Mouse (Mus musculus) lung, embryonic 16.5 days (tissue): ENCODE measurements around the gene Rgs19. TPM values are rescaled to one million over a fixed set of nuclear protein-coding genes. Genes with fewer than 3 reads are reported as not detected.

Experiments
- ATAC-seq: fragments of 200-750 bp; cut with Nextera tagmentation; 2 replicates; pipeline ENCODE4 v1.8.0; 2017; ENCODE audit warnings: low read depth, mild to moderate bottlenecking, moderate library complexity
- H3K27ac ChIP-seq: fragments of 300-500 bp; sonication (generic); 2 replicates; pipeline ENCODE4 v1.5.1; 2014; ENCODE audit warnings: mild to moderate bottlenecking, control low read depth, low read length
- H3K27me3 ChIP-seq: fragments of 300-500 bp; sonication (generic); 2 replicates; pipeline ENCODE4 v1.6.1; 2014; ENCODE audit warnings: low read depth, low read length, mixed read lengths; ENCODE audit not compliant: control insufficient read depth, insufficient read depth
- H3K36me3 ChIP-seq: fragments of 300-500 bp; sonication (generic); 2 replicates; pipeline ENCODE4 v1.6.1; 2014; ENCODE audit warnings: low read length; ENCODE audit not compliant: control insufficient read depth, insufficient read depth
- H3K4me1 ChIP-seq: fragments of 300-500 bp; sonication (generic); replicated peaks from 2 replicates; pipeline ENCODE4 v1.6.1; 2014; ENCODE audit warnings: low read length, mixed read lengths; ENCODE audit not compliant: control insufficient read depth, insufficient read depth
- H3K4me2 ChIP-seq: fragments of 300-500 bp; sonication (generic); 2 replicates; pipeline ENCODE4 v1.6.1; 2014; ENCODE audit warnings: low read depth, low read length, control low read depth
- H3K4me3 ChIP-seq: fragments of 300-500 bp; sonication (generic); 2 replicates; pipeline ENCODE4 v1.5.1; 2014; ENCODE audit warnings: mild to moderate bottlenecking, low read length, control low read depth
- H3K9ac ChIP-seq: fragments of 300-500 bp; sonication (generic); 2 replicates; pipeline ENCODE4 v1.6.1; 2014; ENCODE audit warnings: low read length, control low read depth
- H3K9me3 ChIP-seq: fragments of 300-500 bp; sonication (generic); 2 replicates; pipeline ENCODE4 v1.6.1; 2016; ENCODE audit warnings: low read length; ENCODE audit not compliant: control insufficient read depth
- WGBS: fragments of 180-500 bp; shearing (Covaris S2); extraction: QIAGEN DNeasy Blood & Tissue Kit; methylation state at CpG from one replicate; pipeline ENCODE4 v1.1.7; 2014; 5-methylcytosine and 5-hydroxymethylcytosine counted together
- polyA plus RNA-seq: library from polyadenylated mRNA; unstranded; fragments of >200 nt; fragmentation: Nextera tagmentation; extraction: Ambion mirVana; gene quantifications from 2 replicates; pipeline ENCODE4 v1.2.1, GENCODE M21; 2015

The Rgs19 gene
- polyA plus RNA-seq, 1 experiment from 2014 or later = 63.4 TPM

DNA sequence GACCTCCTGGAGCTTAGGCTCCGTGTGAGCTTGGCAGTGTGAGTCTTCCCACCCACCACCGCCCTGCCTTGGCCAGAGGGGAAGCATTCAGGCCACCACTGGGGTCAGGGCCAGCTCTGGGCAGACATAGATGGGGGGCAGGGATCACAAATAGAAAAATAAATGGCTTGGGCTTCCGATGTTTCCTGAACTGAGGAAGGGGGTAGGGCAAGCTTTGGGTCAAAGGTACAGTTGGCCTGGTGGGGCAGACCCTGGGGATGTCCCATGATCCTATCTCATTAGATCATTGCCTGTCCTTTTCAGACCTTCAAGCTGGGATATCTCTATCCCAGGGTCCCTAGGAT lies 16.1 kb downstream of the Rgs19 start:
- Histone ChIP-seq H3K27me3 (peaks cover 4% of the 10 kb centered on the region), H3K9ac (no peak overlapping the region), H3K4me2 (no peak overlapping the region), H3K27ac (peak overlapping the region; percentile 82), H3K9me3 (no peaks in the 10 kb centered on the region), H3K4me3 (no peak overlapping the region), H3K36me3 (no peaks in the 10 kb centered on the region), H3K4me1 (peaks cover 28% of the 10 kb centered on the region)
- ATAC-seq = peak; percentile 27; the same call in 1 of the 2 replicates
- WGBS = 46% methylated on average over 3 of the region's 3 CpGs

GRCm38 (mm10) chr2:181677096-181677754 lies 16.6 kb downstream of the Rgs19 start:
- H3K4me3 ChIP-seq = no peak overlapping the region
- no peaks in the 10 kb centered on the region for H3K9me3 ChIP-seq
- peak; percentile 24; the same call in 1 of the 2 replicates for ATAC-seq
- no peak overlapping the region for H3K4me2 ChIP-seq
- no peak overlapping the region; the same call in 1 of the 2 replicates for H3K9ac ChIP-seq
- H3K27ac ChIP-seq = peak overlapping the region; percentile 82
- H3K27me3 ChIP-seq = peaks cover 9% of the 10 kb centered on the region
- peaks cover 28% of the 10 kb centered on the region for H3K4me1 ChIP-seq
- 62% methylated on average over 5 of the region's 5 CpGs for WGBS
- no peaks in the 10 kb centered on the region for H3K36me3 ChIP-seq

- no peak overlapping the region for H3K9ac ChIP-seq
- H3K9me3 ChIP-seq = no peaks in the 10 kb centered on the region
- H3K4me1 ChIP-seq = peaks cover 28% of the 10 kb centered on the region
- H3K4me3 ChIP-seq = no peak overlapping the region
- peaks cover 17% of the 10 kb centered on the region for H3K27me3 ChIP-seq
- ATAC-seq = no peak
- H3K4me2 ChIP-seq = no peak overlapping the region
- 63% methylated on average over 2 of the region's 2 CpGs for whole genome bisulfite sequencing
- peak overlapping the region; percentile 82 for H3K27ac ChIP-seq
- H3K36me3 ChIP-seq = no peaks in the 10 kb centered on the region
Observed at GRCm38 (mm10) chr2:181676424-181676823, 17.4 kb downstream of the Rgs19 start.

- Histone ChIP-seq H3K27me3 (peaks cover 26% of the 10 kb centered on the region), H3K4me1 (peaks cover 25% of the 10 kb centered on the region; the same call in 1 of the 2 replicates), H3K9me3 (no peaks in the 10 kb centered on the region), H3K36me3 (no peaks in the 10 kb centered on the region), H3K4me2 (peak overlapping the region; percentile 59), H3K4me3 (peak overlapping the region; percentile 28), H3K27ac (peak overlapping the region; percentile 82), H3K9ac (peak overlapping the region; percentile 49)
- peak; percentile 55 for ATAC-seq
- 3% methylated on average over 14 of the region's 14 CpGs for WGBS
Observed at GRCm38 (mm10) chr2:181675454-181675853, 18.3 kb downstream of the Rgs19 start.

DNA sequence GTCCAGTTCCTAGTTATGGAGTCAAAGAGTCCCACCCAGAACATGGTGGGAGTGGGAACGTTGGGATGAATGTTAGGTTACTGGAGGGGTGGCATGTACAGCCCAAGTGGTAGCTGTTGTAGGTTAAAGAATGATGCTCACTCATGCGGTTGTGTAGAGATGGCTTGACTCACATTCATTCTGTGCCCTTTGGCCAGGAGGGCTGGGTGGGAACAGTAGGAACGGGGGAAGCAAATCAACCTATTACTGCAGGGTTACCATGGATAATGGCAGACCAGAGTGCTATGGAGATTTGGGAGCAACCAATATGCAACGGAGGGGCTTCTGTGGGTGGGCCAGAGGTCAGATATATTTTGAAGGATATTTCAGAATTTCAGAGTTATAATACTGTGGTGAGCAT lies 18.8 kb downstream of the Rgs19 start:
- Histone ChIP-seq H3K9me3 (no peaks in the 10 kb centered on the region), H3K27me3 (peaks cover 32% of the 10 kb centered on the region), H3K4me2 (no peak overlapping the region; the same call in 1 of the 2 replicates), H3K27ac (peak overlapping the region; percentile 44), H3K4me1 (peaks cover 26% of the 10 kb centered on the region; the same call in 1 of the 2 replicates), H3K36me3 (no peaks in the 10 kb centered on the region), H3K9ac (peak overlapping the region; percentile 49; the same call in 1 of the 2 replicates), H3K4me3 (no peak overlapping the region)
- 75% methylated on average over 4 of the region's 4 CpGs for whole genome bisulfite sequencing
- ATAC-seq = no peak

- Histone ChIP-seq H3K9me3 (no peaks in the 10 kb centered on the region), H3K36me3 (no peaks in the 10 kb centered on the region), H3K4me2 (no peak overlapping the region), H3K4me3 (no peak overlapping the region), H3K4me1 (peaks cover 21% of the 10 kb centered on the region; the same call in 1 of the 2 replicates), H3K9ac (no peak overlapping the region), H3K27me3 (peaks cover 44% of the 10 kb centered on the region), H3K27ac (peak overlapping the region; percentile 54; the same call in 1 of the 2 replicates)
- no peak for ATAC-seq
- 39% methylated on average over 1 of the region's 1 CpGs for WGBS
Observed at GRCm38 (mm10) chr2:181673501-181673900, 20.3 kb downstream of the Rgs19 start.

DNA sequence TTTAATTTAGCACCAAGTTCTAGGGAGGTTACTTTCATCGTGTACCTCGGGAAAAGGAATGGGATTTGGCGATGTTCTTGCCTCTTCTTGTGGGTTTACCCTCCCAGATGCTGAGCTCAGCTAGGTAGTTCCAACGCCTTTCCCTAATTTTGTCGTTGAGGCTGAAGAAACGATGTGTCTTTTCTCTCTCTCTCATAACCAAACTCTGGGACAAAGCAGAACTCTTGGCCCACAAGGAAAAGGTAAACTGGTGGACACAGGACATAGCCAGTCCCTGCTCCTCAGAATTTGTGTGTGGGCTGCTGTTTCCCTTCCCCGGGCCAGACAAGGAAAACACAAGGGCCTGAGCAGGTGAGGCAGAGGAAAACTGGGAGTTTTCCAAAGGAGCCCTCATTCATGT lies 21.8 kb downstream of the Rgs19 start:
- ATAC-seq = no peak
- Histone ChIP-seq H3K4me3 (no peak overlapping the region), H3K36me3 (no peaks in the 10 kb centered on the region), H3K9ac (no peak overlapping the region), H3K9me3 (no peaks in the 10 kb centered on the region), H3K27ac (no peak overlapping the region), H3K4me2 (peak overlapping the region; percentile 72), H3K4me1 (peaks cover 21% of the 10 kb centered on the region; the same call in 1 of the 2 replicates), H3K27me3 (peaks cover 46% of the 10 kb centered on the region)
- 31% methylated on average over 7 of the region's 7 CpGs for WGBS

DNA sequence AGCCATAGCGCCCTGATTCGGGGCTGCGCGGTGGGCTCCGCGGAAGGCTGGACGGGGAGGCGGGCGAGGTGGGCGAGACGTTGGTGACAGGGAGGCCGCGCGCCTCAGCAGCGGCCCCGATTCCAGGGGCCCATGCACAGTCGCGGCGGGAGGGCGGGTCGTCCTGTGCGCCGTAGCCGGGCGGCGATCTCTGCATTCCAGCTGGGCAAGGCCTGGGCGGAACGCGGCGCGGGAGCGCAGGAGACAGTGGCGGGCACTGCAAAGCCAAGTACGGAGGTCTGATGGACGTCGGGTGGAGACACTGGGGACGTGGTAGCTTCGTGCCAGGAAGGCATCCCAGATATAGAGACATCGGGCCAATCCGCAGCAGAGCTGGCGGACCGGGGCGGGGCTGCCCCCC lies 22.5 kb downstream of the Rgs19 start, which contains the start of gene Sox18:
Gene Sox18, minus strand, starts transcription at position 315 of the 400 bp plus-strand sequence.
- H3K27me3 ChIP-seq = peaks cover 46% of the 10 kb centered on the region
- H3K36me3 ChIP-seq = no peaks in the 10 kb centered on the region
- peak within 1 kb of the TSS; percentile 57 for H3K4me3 ChIP-seq
- H3K9ac ChIP-seq = peak within 1 kb of the TSS; percentile 74
- under 1% methylated on average over 43 of the region's 43 CpGs for WGBS
- no peaks in the 10 kb centered on the region for H3K9me3 ChIP-seq
- peaks cover 21% of the 10 kb centered on the region; the same call in 1 of the 2 replicates for H3K4me1 ChIP-seq
- ATAC-seq = peak; percentile 64
- peak within 1 kb of the TSS; percentile 72 for H3K4me2 ChIP-seq
- H3K27ac ChIP-seq = peak within 1 kb of the TSS; percentile 56

DNA sequence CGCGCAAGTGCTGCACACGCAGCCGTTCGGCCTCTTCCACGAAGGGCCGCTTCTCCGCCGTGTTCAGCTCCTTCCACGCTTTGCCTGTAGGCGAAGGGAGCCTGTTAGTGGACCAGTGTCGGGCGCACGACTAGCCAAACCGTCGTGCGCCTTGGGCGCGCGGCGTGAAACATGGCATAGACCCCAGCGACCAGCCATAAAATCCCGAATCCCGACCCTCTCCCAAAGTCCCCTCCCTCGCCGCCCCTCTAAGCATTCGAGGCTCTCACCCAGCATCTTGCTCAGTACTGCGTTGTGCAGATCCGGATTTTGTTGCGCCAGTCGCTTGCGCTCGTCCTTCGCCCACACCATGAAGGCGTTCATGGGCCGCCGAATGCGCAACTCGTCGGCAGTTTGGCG lies 22.9 kb downstream of the Rgs19 start:
- ATAC-seq = no peak
- Histone ChIP-seq H3K9ac (peak overlapping the region; percentile 74), H3K9me3 (no peaks in the 10 kb centered on the region), H3K4me1 (peaks cover 21% of the 10 kb centered on the region; the same call in 1 of the 2 replicates), H3K27me3 (peaks cover 46% of the 10 kb centered on the region), H3K4me3 (peak overlapping the region; percentile 57), H3K27ac (peak overlapping the region; percentile 56), H3K4me2 (peak overlapping the region; percentile 72), H3K36me3 (no peaks in the 10 kb centered on the region)
- WGBS = 1% methylated on average over 41 of the region's 41 CpGs
